Mouse (Mus musculus): ENCODE data around the gene Ptpre. TPM values are rescaled to one million over a fixed set of nuclear protein-coding genes. Genes with fewer than 3 reads are reported as not detected.
"Not testable (repeated sequence)": the region's sequence is repeated elsewhere in the genome, so short reads cannot be mapped to it uniquely, and the experiment has no call there.

Ptpre gene
- 11.2 and 15.2 TPM in 2 replicates for polyA plus RNA-seq (2012; rRNA removed)

- DNase-seq (ENCODE audit: low read depth), result no peak
Measured at GRCm38 (mm10) chr7:135537341-135537901, at the start of gene Ptpre. Gene Ptpre, plus strand, starts transcription at chr7:135537481.

- DNase-seq (ENCODE audit: low read depth), result no peak
Measured at GRCm38 (mm10) chr7:135488214-135488810, 49.0 kb upstream of the Ptpre start.

DNA sequence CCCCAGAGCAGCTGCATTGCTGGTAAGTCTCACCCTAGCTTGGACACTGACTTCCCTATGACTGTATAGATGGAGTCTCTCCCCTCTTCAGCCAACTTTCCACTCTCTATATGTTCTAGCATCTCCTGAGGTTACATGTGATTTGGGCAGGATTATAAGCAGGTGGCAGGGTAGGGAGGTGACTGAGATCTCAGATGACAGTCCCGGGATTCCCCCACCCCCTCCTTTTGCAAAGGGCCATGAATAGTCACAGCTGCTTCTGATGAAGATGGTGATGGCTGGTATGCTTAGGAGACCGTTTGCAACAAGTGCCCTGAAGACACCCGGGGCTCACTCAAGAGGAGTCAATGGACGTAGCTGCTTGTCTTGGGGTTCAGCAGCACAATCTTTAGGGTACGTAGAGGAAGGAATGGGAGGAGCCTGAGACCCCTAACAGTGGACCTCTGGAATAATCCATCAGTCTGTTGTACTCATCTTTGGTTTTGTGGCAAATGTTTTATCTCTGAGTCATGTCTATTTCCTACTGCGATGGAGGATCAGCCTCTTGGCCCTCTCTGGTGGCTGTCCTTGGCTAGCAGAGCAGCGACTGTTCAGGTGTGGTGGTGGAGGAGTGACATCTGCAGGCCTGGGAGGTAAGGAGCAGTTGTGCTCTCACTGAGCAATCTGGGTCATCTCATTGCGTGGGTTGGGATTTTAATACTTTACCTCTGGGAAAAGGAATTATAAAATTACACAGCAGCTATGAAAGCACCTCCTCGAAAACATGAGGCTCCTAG, 47.4 kb upstream of the Ptpre start:
- DNase-seq (ENCODE audit: low read depth), result no peak

DNA sequence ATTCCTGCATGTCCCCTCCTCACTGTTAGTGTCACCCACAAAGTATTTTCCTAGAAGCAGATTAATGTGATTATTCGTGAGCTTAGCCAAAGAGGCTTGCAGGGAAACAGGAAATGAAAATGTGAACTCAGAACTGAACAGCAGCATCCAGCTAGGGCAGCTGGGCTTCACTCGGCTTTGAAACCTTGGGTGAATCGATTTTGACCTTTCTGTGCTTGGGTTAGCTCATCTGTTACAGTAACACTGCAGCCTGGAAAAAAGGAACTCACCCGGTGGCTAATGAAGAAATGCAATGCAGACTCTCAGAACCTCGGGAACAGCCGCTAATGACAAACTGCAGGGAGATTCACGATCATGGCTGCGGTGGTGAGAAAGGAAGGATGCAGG, 46.8 kb upstream of the Ptpre start:
- no peak for DNase-seq (ENCODE audit: low read depth)

DNA sequence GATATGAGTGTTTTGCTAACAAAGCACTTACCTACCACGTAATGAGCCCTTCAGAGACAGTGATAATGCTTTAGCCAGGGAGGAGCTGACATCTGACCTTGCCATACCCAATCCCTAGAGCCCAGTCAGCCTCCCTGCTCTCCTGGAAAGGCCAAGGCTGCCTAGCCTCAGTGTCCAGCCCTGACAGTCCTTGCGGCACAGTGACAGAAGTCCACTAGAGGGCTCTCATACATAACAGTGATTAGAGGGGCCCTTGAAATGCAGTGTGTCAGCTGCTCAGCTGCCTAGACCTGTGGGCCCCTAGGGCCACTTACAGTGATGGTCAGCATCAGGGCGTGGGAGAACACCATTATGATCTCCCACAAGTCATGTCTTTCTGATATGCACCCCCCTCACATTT, 42.0 kb upstream of the Ptpre start:
- DNase-seq (ENCODE audit: low read depth), result no peak

DNA sequence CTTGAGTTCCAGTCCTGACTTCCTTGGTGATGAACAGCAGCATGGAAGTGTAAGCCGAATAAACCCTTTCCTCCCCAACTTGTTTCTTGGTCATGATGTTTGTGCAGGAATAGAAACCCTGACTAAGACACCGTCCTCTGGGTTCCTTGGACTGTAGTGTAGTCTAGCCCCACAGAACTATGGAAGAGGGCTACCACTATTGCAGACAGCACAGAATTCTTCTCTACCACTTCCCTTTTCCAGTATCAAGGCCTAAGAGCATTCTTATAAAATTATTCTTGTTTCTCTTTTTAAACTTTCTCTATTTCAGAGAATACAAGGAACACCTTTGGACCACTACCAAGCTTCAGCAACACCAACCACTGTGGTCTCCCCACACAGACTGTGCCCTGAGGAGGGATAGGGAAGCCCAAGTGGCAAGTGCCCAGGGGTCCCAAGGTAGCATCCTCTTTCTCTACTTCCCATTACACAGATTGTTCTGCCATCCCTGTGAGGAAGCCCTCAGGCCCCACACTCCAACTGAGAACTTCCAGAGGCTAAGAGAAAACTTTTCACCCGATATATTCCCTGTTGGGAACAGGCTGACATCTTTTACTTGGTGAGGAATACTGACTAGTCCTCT, 38.6 kb upstream of the Ptpre start:
- DNase-seq (ENCODE audit: low read depth), result no peak

DNA sequence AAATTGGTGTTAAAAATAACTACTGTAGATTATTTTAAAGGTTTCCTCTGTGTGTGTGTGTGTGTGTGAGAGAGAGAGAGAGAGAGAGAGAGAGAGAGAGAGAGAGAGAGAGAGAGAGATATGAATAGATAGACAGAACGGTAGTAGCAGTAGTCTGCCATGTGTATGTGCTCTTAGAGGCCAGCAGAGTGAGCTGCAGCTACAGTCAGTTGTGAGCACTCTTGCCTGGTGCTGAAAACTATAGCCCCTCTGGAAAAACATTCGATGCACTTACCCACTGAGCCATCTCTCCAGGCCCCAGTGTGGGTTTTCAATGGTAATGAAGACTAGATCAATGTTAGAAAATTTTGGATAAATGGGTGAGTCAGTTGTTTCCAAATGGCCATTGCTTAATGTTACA, 37.9 kb upstream of the Ptpre start:
- DNase-seq (ENCODE audit: low read depth), result no peak

DNA sequence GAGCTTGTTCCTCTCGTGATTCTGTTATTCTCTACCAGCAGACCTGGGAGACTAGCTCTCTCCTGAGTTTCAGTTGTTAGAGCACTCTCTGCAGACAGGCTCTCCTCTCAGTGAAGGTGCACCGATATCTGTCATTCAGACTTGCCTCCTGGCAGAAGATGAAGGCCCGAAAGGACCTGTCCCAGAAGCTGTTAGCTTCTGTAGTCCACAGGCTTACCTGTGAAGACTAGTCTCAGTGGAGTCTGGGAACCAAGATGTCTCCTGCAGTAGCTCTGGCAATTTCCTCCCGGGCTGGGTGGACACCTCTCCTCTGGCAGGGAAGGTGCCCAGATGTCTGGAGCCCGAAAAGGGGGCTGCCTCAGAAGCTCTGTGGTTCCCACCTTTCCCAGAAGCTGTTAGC, 30.8 kb upstream of the Ptpre start:
- not testable (repeated sequence) for DNase-seq (ENCODE audit: low read depth)

- DNase-seq (ENCODE audit: low read depth), result no peak
Measured at GRCm38 (mm10) chr7:135508602-135509001, 28.7 kb upstream of the Ptpre start.

GRCm38 (mm10) chr7:135509272-135509671, 28.0 kb upstream of the Ptpre start:
- DNase-seq (ENCODE audit: low read depth), result no peak

- no peak for DNase-seq (ENCODE audit: low read depth)
Measured at GRCm38 (mm10) chr7:135510431-135510830, 26.9 kb upstream of the Ptpre start.

- DNase-seq (ENCODE audit: low read depth), result no peak
Measured at GRCm38 (mm10) chr7:135511723-135512122, 25.6 kb upstream of the Ptpre start.

GRCm38 (mm10) chr7:135517191-135517590, 20.1 kb upstream of the Ptpre start:
- no peak for DNase-seq (ENCODE audit: low read depth)

- no peak for DNase-seq (ENCODE audit: low read depth)
Measured at GRCm38 (mm10) chr7:135520241-135520640, 17.0 kb upstream of the Ptpre start.

GRCm38 (mm10) chr7:135521755-135522512, 15.3 kb upstream of the Ptpre start:
- no peak for DNase-seq (ENCODE audit: low read depth)

GRCm38 (mm10) chr7:135523981-135524380, 13.3 kb upstream of the Ptpre start:
- no peak for DNase-seq (ENCODE audit: low read depth)

DNA sequence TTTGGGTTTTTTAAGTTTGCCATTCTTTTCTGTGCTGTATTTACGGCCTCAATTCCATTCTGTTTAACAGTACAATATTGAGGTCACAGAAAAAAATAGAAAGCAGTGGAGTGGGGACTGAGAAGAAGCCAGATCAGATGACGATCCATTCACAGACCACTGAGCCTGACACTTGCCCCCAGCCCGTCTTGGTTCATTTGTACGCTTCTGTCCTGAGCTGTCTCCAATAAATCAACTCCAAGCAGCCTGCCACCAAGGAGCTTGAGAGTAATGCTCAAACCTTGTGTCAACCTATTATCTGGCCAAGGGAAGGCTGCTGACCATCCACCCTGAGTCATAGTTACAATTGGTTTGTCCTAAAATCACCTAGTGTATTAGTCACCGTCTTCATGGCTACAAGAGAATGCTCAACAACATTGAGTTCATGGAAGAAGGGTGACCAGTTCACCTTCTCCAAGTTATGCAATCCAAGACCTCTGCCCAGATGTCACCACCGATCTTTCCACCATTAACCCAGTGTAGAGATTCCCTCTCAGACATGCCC, 12.8 kb upstream of the Ptpre start:
- no peak for DNase-seq (ENCODE audit: low read depth)

- no peak for DNase-seq (ENCODE audit: low read depth)
Measured at GRCm38 (mm10) chr7:135526574-135527152, 10.6 kb upstream of the Ptpre start.

DNA sequence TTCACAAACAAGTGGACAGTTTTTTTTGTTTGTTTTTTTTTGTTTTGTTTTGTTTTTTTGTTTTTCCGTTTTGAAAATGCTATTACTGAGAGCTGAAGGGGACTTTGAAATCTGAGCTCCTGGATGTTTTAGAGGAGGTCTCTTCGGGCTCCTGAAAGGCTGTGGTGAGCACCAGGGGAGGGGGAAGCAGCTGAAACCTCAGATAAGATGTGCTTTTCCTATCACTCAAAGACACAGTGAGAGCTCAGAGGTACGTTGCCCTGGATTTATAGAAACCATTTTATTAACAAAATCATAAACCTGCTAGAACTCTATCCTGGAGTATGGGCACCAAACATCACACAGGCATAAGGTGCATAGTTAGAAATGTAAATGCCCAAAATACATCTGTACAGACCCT, 10.1 kb upstream of the Ptpre start:
- DNase-seq (ENCODE audit: low read depth), result no peak

DNA sequence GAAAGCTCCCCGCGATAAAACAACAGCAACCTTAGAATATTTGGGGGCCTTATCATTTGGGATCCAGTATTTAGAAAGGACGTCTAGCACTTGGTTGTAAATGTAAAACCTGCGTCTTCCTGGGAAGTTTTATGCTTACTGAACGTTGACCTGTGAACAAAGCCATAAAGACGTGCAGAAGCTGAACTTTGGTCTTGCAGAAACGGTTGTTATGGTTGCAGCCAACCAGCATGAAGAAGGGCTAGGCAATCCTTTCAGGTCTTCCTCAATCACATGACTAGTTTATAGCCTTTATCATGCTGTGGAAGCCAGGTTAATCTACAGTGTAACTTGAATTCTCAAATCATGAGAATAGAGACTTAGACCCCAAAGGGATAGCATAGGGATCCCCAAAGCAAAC, 8.8 kb upstream of the Ptpre start, which contains the start of gene Clrn3:
TSS of gene Clrn3 (minus strand) at position 140 of the 400 bp plus-strand sequence.
- DNase-seq (ENCODE audit: low read depth), result no peak

DNA sequence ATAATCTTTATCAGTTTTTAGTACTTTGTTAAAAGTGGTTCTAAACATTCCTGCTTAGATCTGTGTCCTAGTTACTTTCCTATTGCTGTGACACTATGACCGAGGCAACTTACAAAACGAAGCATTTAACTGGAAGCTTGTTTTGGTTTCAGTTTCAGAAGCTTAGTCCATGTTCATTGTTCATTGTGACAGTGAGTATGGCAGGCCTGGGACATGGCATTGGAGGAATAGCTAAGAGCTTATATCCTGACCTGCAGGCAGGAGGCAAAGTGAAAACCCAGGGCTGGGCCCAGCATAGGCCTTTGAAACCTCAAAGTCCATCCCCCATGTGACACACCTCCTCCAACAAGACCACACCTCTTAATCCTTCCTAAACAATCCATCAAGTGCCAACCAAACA, 8.2 kb upstream of the Ptpre start:
- DNase-seq (ENCODE audit: low read depth), result no peak
